Mouse (Mus musculus) A20 (cell line): ENCODE measurements at regions not wholly inside any gene's neighbourhood (a gene's known extent, or its start where the extent isn't known, plus 50 kb on each side); places are given as distances from the start of the nearest gene placed in this dataset.
"Not testable (repeated sequence)": the region's sequence is repeated elsewhere in the genome, so short reads cannot be mapped to it uniquely, and the experiment has no call there.

Source experiments
- DNase-seq: peaks from one replicate; pipeline ENCODE4 v3.0.0-alpha.2; 2011; ENCODE audit warnings: low read depth, low spot score

DNA sequence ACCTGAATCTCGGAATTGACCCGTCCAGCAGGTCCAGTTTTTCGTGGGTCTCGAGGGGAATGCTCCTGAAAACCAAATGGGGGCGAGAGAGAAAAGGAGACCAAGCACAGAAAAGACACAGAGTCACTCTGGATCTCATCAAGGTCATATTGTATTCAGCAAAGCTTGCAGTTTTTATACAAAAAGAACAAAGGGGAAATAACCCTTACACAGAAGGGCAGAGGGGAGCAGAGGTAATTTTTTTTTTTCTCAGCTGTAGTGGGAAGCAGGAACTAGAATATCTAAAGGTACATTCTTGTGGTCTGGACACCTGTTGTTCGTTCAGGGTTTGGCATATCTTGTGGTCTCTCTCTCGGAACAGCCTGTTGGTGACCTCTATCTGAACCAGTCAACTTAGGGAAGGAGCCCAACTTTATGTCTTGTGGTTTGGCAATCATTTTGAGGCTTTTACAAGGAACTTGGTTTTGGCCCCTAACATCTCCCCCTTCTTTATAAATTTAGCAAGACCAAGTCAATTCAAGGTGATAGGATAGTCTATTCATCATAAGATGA lies 1645.9 kb upstream of the Cdh9 start:
- DNase-seq, result peak; percentile 68

GRCm38 (mm10) chr15:15088696-15089095 lies 1639.9 kb upstream of the Cdh9 start:
- not testable (repeated sequence) for DNase-seq

DNA sequence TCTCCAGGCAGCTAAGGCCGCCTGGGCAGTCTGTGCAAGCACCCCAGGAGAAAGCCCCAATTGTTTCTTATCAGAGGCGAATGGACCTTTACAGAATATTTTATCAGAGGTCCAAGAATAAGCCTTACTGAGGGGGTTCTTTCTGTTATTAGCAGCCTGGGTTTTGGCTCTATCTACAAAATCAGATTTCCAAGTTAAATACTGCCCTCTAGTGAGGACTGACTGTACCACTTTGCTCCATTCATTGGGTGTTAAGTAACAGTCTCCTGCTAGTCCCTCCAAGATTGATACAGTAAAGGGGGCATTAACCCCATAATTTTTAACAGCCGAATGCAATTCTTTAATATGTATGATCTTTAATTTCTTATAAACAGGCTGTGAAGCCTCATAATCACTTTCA lies 1638.8 kb upstream of the Cdh9 start:
- DNase-seq, result peak; percentile 76

GRCm38 (mm10) chr15:15091531-15092290 lies 1636.8 kb upstream of the Cdh9 start:
- DNase-seq, result no peak

DNA sequence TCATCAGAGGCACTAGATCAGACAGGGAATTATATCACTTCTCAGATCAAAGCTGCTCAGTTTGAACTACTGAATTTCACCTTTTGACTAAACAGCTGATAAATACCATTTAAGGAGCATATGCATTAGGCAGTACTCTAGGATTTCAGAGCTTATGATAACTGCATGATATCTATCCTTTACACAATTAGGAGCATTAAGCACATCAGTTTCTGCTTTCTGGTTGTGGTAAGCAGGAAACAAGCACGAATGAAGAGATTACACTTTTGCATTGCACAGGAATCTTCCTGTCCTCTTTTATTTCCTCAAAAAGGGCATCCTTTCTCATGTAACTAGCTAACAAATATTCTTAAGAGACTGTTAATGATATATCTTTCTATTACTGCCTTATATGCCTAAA lies 1631.2 kb upstream of the Cdh9 start:
- DNase-seq, result no peak

DNA sequence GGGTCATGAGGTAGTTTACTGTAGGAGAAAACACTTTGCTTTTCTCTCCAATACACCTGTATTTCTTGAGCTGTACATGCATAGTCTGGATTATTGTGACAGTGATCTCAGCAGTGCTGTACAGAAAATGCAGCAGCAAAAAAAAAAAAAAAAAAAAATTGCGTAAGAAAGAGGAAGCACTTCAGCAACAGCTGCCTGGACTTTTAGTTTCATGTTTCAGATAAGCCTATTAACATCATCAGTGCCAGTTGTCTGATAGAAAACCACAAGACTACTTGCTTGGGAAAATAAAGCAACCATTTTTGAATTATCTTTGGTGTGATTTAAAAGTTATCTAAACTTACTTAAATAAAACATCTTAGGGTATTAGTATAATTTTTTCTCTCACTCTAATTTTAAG lies 1626.4 kb upstream of the Cdh9 start:
- DNase-seq, result peak; percentile 71

DNA sequence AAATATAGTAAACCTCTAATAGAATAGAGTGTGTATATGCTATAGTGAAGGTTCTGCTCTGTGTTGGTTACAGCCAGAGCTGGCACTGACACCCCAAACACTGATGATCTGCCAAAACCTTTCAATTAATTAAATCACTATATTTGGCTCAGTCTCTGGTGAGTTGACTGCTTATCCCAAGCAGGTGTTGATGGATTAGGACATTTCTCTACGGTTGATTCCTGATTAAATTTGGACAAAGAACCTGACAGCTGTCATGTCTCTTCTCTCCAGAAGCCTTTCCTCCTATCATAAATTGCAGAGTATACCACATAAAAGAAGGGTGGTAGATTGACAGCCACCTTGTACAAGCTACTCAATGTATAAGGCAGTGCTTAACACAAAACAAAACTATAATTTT lies 1608.4 kb upstream of the Cdh9 start:
- DNase-seq, result no peak

DNA sequence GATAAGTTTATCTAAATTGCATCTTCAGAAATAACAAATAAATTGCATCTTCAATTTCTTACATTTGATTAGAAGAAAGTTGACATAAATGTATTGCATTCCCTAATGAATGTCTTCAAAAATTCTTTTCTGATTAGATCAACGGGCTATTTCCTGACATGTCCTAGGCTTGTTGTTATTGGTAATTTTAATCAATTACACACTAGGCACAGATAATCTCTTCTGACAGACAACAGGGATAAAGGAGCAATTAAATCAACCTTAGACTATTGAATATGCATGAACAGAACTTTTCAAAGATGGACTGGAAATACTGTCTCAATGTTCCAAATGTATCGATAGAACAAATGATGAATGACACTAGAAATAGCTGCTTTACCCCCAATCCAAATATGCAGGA lies 1579.8 kb upstream of the Cdh9 start:
- DNase-seq, result no peak

DNA sequence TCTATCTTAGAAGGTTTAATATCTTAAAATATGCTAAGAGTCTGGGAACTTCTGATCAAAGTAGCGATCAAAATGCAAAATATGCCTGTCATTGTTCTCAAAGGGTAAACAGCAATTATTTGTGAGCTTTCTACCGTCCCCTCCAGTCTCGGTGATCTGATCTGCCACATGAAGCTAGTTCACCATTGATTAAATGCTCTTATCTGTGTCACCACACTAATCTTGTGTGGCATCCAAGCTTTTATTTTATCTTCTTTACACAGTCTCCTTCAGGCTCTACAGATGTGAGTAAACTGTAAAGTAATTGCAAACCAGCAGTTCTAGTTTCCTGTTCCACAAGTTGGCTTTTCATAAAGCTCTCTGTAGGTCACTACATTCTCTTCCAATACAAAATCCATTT lies 1573.1 kb upstream of the Cdh9 start:
- DNase-seq, result no peak

DNA sequence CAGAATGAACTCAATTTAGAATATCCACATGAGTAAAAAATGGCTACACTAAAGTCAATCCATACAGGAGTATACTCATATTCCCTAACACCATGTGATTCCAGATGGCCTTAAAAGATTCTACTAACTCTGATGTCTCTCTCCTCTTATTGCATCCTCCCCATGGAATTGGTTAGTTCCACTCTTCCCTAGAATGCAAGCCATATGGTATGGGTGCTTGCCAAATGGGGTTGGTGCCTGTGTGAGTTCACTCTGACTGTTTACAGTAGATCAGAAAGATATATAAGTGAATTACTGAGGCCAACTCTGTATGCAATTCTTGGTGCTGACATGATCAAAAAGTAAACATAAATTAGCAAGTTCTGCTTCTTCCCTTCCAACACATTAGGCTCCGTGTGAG lies 1558.2 kb upstream of the Cdh9 start:
- DNase-seq, result no peak

DNA sequence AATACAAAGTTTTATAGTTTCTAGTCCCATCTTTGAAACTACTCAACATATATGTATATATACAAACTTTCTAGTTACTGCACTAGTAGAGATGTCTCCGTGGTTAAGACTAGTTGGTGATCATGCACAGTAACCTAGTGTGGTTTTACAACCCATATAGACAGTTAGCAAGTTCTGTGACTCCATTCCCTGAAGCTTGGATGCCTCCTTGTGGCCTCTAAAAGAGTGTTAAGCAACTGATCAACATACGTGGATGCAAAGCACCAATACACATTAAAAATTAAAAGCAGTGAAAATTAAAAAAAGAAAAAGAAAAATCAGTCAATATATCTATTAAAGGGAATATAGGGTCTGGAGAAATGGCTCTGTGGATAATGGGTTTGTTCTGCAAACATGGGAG lies 1508.3 kb upstream of the Cdh9 start:
- peak; percentile 23 for DNase-seq

DNA sequence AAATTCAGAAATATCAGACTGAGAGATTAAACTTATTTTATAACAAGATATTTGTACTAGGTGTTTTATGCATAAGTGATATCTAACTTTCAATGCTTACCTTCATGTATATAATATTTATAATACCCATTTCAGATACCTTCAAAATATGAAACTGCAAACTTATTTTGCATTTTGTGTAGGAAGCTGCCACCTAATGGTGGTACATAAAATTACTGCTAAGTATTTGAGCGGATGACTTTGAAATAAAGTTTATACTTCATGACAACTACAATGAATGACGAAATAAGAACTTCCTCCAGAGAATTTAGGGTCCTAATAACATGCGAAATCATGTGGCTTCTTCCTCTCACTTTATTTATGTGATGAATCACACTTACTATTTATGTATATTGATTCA lies 1498.6 kb upstream of the Cdh9 start:
- peak; percentile 39 for DNase-seq

DNA sequence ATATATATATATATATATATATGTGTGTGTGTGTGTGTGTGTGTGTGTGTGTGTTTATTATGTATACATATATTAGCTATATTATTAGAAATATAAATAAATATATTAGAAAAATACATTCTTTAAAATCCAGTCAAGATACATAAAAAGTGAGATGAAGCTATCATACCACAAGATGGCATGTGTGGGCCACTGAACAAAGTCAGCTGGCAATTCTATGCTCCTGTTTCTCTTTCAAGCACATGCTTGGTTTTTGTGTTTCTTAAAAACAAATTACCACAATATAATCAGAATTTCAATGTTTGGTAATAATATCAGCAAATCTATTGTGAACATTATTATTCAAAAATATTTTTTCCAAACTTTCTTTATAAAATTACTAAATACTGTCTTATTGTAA lies 1490.2 kb upstream of the Cdh9 start:
- DNase-seq, result peak; percentile 61
